Mouse (Mus musculus) embryonic fibroblast, embryonic 13.5 days (primary cell): ENCODE data around the gene Cdkal1. TPM values are rescaled to one million over a fixed set of nuclear protein-coding genes. Genes with fewer than 3 reads are reported as not detected.

Experiments used
- H3K27ac ChIP-seq: 2 replicates; pipeline ENCODE4 v1.5.1; 2012; ENCODE audit warnings: low read length, control low read depth, inconsistent platforms; ENCODE audit not compliant: insufficient read depth
- H3K4me1 ChIP-seq: 2 replicates; pipeline ENCODE4 v1.6.1; 2011; ENCODE audit warnings: low read length; ENCODE audit not compliant: control insufficient read depth, insufficient read depth
- H3K4me3 ChIP-seq: 2 replicates; pipeline ENCODE4 v1.5.1; 2011; ENCODE audit warnings: mild to moderate bottlenecking, control low read depth, low read length; ENCODE audit not compliant: insufficient read depth
- CTCF ChIP-seq: IDR thresholded peaks from 2 replicates; pipeline ENCODE4 v1.5.1; 2011; ENCODE audit warnings: mild to moderate bottlenecking, control low read depth, low read length, moderate library complexity, borderline replicate concordance; ENCODE audit not compliant: insufficient read depth
- POLR2A ChIP-seq: IDR thresholded peaks from 2 replicates; pipeline ENCODE4 v1.6.1; 2011; ENCODE audit warnings: low read depth, mild to moderate bottlenecking, control low read depth, low read length, moderate library complexity
- polyA plus RNA-seq: library from polyadenylated mRNA; stranded (reverse); fragments of >200 nt; gene quantifications from 2 replicates; pipeline ENCODE4 v1.2.4, GENCODE M21; 2011; ENCODE audit warnings: low read depth; ENCODE audit not compliant: missing spikeins, insufficient read length

Cdkal1 gene
- polyA plus RNA-seq, 1 experiment: 25.0 TPM

- Histone ChIP-seq H3K27ac (no peak overlapping the region), H3K4me1 (no peaks in the 10 kb centered on the region), H3K4me3 (no peak overlapping the region)
- TF ChIP-seq CTCF (no peak), POLR2A (no peak)
Observed at GRCm38 (mm10) chr13:29155297-29155696, 700.2 kb downstream of the Cdkal1 start.

GRCm38 (mm10) chr13:29150120-29150519 is 705.4 kb downstream of the Cdkal1 start:
- Histone ChIP-seq H3K4me3 (no peak overlapping the region), H3K27ac (no peak overlapping the region), H3K4me1 (no peaks in the 10 kb centered on the region)
- no peak for TF ChIP-seq POLR2A
- no peak for TF ChIP-seq CTCF

GRCm38 (mm10) chr13:29149404-29149803 is 706.1 kb downstream of the Cdkal1 start:
- Histone ChIP-seq H3K27ac (no peak overlapping the region), H3K4me3 (no peak overlapping the region), H3K4me1 (no peaks in the 10 kb centered on the region)
- TF ChIP-seq CTCF (no peak), POLR2A (no peak)

- no peaks in the 10 kb centered on the region for H3K4me1 ChIP-seq
Observed at GRCm38 (mm10) chr13:29148616-29149015, 706.9 kb downstream of the Cdkal1 start.

More at GRCm38 (mm10) chr13:29148616-29149015, 706.9 kb downstream of the Cdkal1 start:
- no peak for TF ChIP-seq POLR2A
- no peak for TF ChIP-seq CTCF
- Histone ChIP-seq H3K4me3 (no peak overlapping the region), H3K27ac (no peak overlapping the region)

Other genes with a start within 250 kb of the Cdkal1 start
- gene E2f3, start 130.4 kb upstream of the Cdkal1 start, polyA plus RNA-seq: 26.9 and 31.2 TPM in 2 replicates